In genomic region chrX:137569472-137570188, GRCm38 (mm10) we compare ENCODE assay signal across 12 mouse cellular contexts. TPM values are rescaled to one million over a fixed set of nuclear protein-coding genes. Genes with fewer than 3 reads are reported as not detected.
DNase-seq lines count a peak whose midpoint lies in the region; ATAC-seq lines count a peak whose summit lies in the region.
"Had no signal": no experiment of that assay in that cellular context is flagged by ENCODE, and none has a peak within 500 bp of the region (broad histone marks: within the 10 kb centered on the region; RNA-seq: fewer than 3 reads in every experiment).

No protein-coding gene starts in this region.

- peak overlapping the region; percentile 57 for H3K4me2 ChIP-seq in lung, embryonic 15.5 days
- H3K4me2 ChIP-seq in forebrain, embryonic 16.5 days (ENCODE audit: low read length), result peak overlapping the region; percentile 74

- no peak for DNase-seq in lung, adult 18-20 months
- DNase-seq in midbrain, embryonic 10.5 days (ENCODE audit: low spot score), result no peak
- no peak for DNase-seq in urinary bladder, postnatal 14 days (ENCODE audit: low spot score)
- no peak for DNase-seq in thymus, postnatal 14 days
- no peak for DNase-seq in kidney, postnatal 4 days
- DNase-seq: cerebellum, adult 11 months; kidney, postnatal 25 days had no signal

- 21% methylated on average over 21 of the region's 21 CpGs for WGBS in lung, embryonic 15.5 days
- WGBS in forebrain, embryonic 16.5 days, result 30% methylated on average over 21 of the region's 21 CpGs
- whole genome bisulfite sequencing in midbrain, embryonic 10.5 days, result 24% methylated on average over 21 of the region's 21 CpGs

- no peaks in the 10 kb centered on the region for H3K9me3 ChIP-seq in lung, embryonic 15.5 days
- H3K9me3 ChIP-seq in forebrain, embryonic 16.5 days (ENCODE audit: control insufficient read depth, low read length), result no peaks in the 10 kb centered on the region
- H3K9me3 ChIP-seq in midbrain, embryonic 10.5 days (replicated peaks), result no peaks in the 10 kb centered on the region
- H3K9me3 ChIP-seq: megakaryocyte, embryonic 14.5 days had no signal

- no peak overlapping the region for H3K27ac ChIP-seq in lung, embryonic 15.5 days
- H3K27ac ChIP-seq in forebrain, embryonic 16.5 days (ENCODE audit: low read length), result no peak overlapping the region
- H3K27ac ChIP-seq in midbrain, embryonic 10.5 days (replicated peaks), result no peak overlapping the region

- H3K27me3 ChIP-seq in lung, embryonic 15.5 days, result peaks cover 48% of the 10 kb centered on the region
- peaks cover 21% of the 10 kb centered on the region; the same call in 1 of the 2 replicates for H3K27me3 ChIP-seq in forebrain, embryonic 16.5 days (replicated peaks; ENCODE audit: control insufficient read depth, insufficient read depth, low read length)
- peaks cover 57% of the 10 kb centered on the region for H3K27me3 ChIP-seq in midbrain, embryonic 10.5 days (ENCODE audit: low read depth, poor library complexity, severe bottlenecking)

- H3K4me1 ChIP-seq in lung, embryonic 15.5 days, result no peaks in the 10 kb centered on the region
- peaks cover 12% of the 10 kb centered on the region; the same call in 1 of the 2 replicates for H3K4me1 ChIP-seq in forebrain, embryonic 16.5 days (replicated peaks; ENCODE audit: control insufficient read depth, insufficient read depth, low read length)
- no peaks in the 10 kb centered on the region for H3K4me1 ChIP-seq in midbrain, embryonic 10.5 days
- H3K4me1 ChIP-seq: megakaryocyte, embryonic 14.5 days had no signal

- no peaks in the 10 kb centered on the region for H3K36me3 ChIP-seq in lung, embryonic 15.5 days
- no peaks in the 10 kb centered on the region for H3K36me3 ChIP-seq in forebrain, embryonic 16.5 days (ENCODE audit: control insufficient read depth, insufficient read depth)
- no peaks in the 10 kb centered on the region for H3K36me3 ChIP-seq in midbrain, embryonic 10.5 days

- no peak overlapping the region for H3K9ac ChIP-seq in lung, embryonic 15.5 days
- H3K9ac ChIP-seq in forebrain, embryonic 16.5 days (replicated peaks; ENCODE audit: low read depth, low read length), result no peak overlapping the region

- ATAC-seq in lung, embryonic 15.5 days (ENCODE audit: borderline replicate concordance, extremely low read depth, low FRiP score, low TSS enrichment), result no peak
- peak; percentile 50; the same call in 1 of the 2 replicates for ATAC-seq in forebrain, embryonic 16.5 days
- ATAC-seq: Patski had no signal

- H3K4me3 ChIP-seq in lung, embryonic 15.5 days, result no peak overlapping the region
- H3K4me3 ChIP-seq in forebrain, embryonic 16.5 days (replicated peaks; ENCODE audit: low read length), result peak overlapping the region; percentile 48
- peak overlapping the region; percentile 57 for H3K4me3 ChIP-seq in midbrain, embryonic 10.5 days

RNA-seq across cellular contexts. Expression of gene Il1rapl2, which starts 0.8 kb away (rescaled TPM):
- 0.05 TPM in 2 replicates for polyA plus RNA-seq in lung, embryonic 15.5 days (2015; fragmentation: Nextera tagmentation; extraction: Ambion mirVana)
- polyA plus RNA-seq in forebrain, embryonic 16.5 days (2015; fragmentation: Nextera tagmentation; extraction: Ambion mirVana), result 2.4 and 3.4 TPM in 2 replicates
- 0.07 and 0.20 TPM in 2 replicates for polyA plus RNA-seq in midbrain, embryonic 10.5 days (2016; fragmentation: Nextera tagmentation; extraction: Ambion mirVana)
- polyA plus RNA-seq: Patski; testis, adult 2 months had no signal
